Mouse (Mus musculus) regulatory T cell (primary cell): ENCODE results near the gene Sass6.
"Not testable (repeated sequence)": the region's sequence is repeated elsewhere in the genome, so short reads cannot be mapped to it uniquely, and the experiment has no call there.

Experiments used
- in situ Hi-C: fragments of 300-600 bp; cut with MboI, MseI; formaldehyde crosslinking; loops from one replicate; pipeline ENCODE4 v1.15.1; 2025; ENCODE audit warnings: high pct_unique_total_duplicates

Gene Sass6

DNA sequence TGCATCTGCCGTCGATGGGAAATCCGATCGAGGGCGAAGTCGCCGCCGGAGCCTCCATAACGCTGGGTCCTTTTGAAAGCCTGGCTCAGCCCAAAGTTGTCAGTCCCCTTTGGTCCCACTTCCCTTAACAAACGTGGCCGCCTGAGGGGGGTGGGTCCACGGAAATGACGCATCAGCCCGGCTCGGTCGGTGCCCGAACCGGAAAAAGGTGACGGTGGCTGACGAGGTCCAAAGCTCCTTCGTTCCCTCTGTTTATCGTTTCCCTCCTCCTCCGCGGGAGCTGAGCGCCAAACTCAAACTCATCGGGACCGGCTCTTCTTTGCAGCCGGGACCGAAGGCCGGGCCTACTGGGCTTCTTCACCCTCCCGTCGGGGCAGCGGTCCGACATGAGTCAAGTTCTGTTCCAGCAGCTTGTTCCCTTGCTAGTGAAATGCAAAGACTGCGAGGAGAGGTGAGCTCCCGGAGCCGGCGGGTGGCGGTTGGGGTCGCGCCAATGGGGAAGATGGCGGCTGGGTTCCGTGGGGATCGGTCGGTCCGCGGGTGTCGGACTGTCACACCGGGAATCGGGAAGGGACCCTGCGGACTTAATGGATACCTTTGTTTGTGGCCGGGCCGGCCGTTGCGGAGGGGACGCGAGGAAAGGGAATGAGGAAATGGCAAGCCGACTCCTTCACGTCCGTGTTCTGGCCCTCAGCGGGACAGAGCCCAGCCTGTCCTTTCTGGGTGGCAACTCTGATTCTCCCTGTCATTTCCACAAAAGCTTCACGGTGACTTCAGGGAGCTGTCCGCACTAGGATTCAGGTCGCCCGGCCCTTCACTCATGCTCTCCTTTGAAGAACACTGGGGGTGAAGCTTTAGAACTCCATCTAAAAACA is at the start of gene Sass6:
Gene Sass6, plus strand, starts transcription at position 255 of the 875 bp plus-strand sequence.
- in situ Hi-C loops, result no loop called here

DNA sequence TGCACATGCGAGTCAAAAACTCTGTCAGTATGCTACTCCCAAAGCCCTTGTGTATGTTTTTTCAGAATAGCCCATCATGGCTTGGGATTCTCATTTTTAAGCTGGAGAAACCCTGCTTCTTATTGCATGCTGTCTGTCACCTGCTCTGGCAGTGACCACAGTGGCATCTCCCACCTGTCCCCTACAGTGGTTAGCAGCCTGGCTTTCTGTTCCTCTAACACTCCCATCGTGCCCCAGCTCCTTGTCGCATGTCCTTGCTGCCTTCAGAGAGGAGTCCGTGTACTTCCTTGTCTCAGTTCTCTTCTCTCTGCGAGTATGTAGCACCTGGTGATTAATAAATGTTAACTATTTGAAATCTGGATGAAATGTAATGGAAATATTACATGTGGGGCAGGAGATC is 47.4 kb upstream of the Sass6 start:
- in situ Hi-C loops, result no loop called here

GRCm38 (mm10) chr3:116551362-116551761 is 43.4 kb upstream of the Sass6 start:
- in situ Hi-C loops, result no loop called here

DNA sequence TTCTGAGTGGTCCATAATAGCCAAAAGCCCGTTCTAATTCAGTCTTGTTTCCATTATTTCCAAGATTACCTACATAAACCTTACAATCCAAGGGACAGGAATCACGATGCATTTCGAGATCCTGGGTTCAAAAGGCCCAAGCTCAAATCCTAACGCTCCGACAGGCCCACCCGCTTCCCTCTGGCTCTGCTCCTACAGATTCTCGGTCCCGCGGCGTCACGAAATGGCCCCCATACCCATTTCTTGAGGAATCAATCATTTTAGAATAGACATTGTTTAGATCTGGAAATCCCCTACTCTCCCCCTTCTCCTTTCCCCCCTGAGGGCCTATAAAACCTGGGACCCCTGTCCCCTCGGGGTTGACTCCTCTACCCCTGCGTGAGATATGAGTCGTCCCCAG is 33.5 kb upstream of the Sass6 start:
- in situ Hi-C loops, result not testable (repeated sequence)

- in situ Hi-C loops, result no loop called here
Observed at GRCm38 (mm10) chr3:116562408-116563094, 32.2 kb upstream of the Sass6 start, which contains the start of gene Lrrc39. Gene Lrrc39 (plus strand): TSS chr3:116562973.

DNA sequence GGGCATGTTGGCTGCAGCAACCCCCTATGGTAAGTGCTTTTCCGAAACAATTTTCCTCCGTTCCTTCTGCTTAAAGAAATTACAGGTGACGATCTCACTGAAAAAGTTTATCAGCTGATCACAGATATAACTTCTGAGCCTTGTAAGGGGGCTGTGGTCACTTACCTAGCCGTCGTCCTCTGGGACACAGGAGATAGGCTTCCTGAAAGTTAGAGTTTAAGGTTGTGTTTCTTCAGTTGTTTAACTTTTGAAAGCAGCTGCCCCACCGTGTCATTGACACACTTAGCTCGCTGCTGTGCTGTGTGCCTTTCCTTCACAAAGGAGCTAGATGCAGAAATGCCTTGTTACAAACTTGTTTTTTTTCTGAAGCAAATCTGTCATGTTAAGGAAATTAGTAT is 31.7 kb upstream of the Sass6 start:
- in situ Hi-C loops, result no loop called here

GRCm38 (mm10) chr3:116570628-116571027 is 24.2 kb upstream of the Sass6 start:
- in situ Hi-C loops, result loop anchor here (5.0 kb wide), 1 partner anchor 33 kb away; no protein-coding TSS in a partner anchor

DNA sequence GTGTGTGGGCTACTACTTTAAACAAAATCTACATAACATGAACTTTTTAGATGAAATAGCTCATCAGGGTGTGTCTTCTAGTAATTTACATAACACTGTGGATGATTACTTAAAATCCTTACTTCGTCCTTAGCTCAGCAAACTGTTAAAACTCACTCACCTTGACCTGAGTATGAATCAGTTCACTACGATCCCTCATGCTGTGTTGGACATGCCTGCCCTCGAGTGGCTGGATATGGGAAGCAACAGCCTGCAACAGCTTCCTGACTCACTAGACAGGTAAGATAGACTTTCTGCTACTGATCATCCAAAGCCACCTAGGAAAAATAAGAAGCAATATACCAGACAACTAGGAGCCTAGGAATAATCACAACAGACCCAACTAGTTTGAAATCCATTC is 17.5 kb upstream of the Sass6 start:
- in situ Hi-C loops, result no loop called here

DNA sequence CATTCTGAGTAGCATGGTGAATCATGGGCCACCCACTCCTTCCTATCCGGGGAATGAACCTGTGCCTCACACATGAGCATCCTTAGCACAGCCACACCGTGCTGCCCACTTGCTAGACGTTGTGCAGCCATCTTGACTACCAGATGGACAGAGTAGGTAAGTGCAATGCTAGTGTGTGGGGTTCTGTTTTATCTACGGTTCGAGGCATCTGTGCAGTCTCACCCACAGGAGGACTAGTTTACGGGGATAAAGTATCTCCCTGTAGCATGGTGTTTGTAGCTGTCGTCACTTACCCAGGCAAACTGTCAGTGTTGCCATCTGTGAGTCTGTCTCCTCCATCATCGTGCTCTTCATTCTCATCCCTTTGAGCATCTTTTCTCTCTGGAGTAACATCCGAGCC is 12.6 kb upstream of the Sass6 start:
- in situ Hi-C loops, result loop anchor here (5.0 kb wide), 1 partner anchor 255 kb away; no protein-coding TSS in a partner anchor

DNA sequence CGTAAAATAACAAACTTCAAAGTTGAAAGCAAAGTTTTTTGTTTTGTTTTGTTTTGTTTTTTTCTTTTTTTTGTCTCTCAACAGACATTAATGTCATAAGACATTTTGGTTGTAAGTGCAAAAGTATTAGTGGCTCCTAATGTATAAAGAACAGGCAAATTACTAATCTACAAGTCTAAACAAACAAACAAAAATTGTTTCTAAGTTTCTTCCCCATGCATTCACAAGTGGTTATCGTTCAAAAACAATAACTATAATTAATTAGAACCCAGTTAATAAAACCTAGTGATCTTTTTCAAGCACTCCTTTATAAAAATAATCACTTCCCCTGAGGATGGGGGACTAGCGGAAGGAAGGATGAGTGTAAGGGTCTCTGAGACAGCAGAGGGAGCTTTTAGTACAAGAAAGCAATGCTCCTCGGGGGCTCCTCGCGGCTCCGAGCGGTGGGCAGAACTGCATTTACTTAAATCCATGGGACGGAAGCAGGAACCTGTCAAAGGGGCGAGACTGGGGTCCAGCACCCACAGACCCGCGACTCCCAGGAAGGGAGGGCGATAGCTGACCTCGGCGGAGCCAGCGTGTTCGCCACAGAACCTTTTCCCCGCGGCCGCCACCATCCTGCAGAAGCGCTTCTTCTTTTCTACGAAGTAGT is 580 bp upstream of the Sass6 start:
- in situ Hi-C loops, result no loop called here

DNA sequence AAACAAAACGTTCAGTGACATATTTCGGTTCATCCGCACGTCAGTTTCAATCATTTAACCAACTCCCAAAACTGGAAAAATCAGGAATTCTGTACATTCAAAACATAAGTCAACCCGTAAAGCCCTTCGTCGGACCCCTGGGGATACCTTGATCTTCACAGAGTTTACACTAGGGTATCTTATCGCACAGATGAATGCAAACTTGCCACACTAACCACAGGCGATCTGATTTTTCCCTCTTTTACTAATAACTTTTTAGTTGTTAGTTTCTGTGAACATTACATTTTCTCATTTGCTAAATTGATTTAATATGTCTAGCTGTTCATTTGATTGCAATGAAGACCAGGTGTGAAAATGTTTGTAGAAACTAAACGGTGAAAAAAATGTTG is 815 bp downstream of the Sass6 start:
- in situ Hi-C loops, result no loop called here

DNA sequence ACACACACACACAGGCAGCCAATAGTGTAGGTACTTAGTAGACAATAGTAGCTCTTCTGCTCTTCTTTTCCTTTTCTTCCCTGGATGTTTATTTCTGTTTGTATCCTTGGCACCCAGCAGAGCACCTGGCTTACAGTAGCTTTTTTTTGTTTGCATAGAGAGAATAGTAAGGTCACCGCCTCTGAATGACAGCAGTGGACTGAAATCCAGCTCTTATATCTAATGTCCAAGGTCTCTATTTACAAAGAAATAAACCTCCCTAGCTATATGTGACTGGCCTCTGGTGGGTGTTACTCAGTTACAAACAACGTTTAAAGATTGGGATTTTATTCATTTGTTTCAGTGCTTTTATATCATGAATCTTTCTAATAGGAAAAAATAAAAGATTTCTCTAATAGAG is 4.9 kb downstream of the Sass6 start:
- in situ Hi-C loops, result no loop called here

- in situ Hi-C loops, result no loop called here
Observed at GRCm38 (mm10) chr3:116601005-116601404, 6.2 kb downstream of the Sass6 start.

DNA sequence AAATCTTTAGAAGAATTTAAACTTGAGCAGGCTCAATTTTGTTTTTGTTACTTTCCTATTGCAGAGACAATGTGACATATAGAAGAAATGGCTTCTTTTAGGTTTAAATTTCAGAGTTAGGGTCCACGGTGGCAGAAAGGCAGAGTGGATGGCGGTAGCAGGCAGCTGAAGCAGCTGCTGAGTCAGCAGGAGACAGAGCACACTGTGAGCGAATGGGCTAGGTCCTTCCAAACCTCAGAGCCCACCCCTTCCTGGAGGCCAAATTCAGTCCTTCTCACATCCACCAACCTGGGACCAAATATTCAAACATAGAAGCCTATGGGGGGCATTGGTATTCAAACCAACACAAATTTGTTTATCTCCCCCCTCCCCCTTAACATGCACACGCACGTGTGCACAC is 7.0 kb downstream of the Sass6 start:
- in situ Hi-C loops, result no loop called here

GRCm38 (mm10) chr3:116604570-116604969 is 9.8 kb downstream of the Sass6 start:
- in situ Hi-C loops, result no loop called here

- in situ Hi-C loops, result no loop called here
Observed at GRCm38 (mm10) chr3:116614295-116614892, 19.6 kb downstream of the Sass6 start, which contains the start of gene Trmt13. Gene Trmt13 (minus strand): TSS chr3:116614587.

DNA sequence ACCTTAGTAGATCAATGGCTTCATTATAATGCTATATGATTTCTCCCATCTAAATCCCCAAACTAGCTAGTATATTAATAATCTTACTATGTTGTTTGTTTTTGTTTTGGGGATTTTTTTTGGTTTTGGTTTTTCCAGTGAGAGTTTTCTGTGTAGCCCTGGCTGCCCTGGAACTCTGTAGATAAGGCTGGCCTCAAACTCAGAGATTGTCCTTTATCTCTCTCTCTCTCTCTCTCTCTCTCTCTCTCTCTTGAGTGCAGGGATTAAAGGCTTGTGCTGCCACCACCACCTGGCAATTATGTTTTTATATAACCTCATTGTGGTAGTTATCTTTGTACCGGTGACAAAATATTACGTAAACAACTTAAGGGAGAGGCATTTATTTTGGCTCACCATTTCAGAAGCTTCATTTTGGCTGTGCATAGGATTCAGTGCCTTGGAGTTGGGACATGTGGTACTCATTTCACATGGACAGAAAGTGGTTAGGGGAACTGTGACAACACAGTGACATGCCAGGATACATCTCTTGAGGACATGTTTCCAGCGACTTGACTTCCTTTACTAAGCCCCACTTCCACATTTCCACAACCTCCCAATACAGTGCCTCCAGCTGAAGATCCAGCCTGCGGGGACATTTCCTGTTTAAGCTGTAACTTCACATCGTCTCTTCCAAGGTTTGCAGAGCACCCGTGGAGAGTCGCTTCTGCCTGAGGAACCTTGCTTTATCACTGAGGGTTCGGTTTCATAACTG is 20.7 kb downstream of the Sass6 start:
- in situ Hi-C loops, result no loop called here

DNA sequence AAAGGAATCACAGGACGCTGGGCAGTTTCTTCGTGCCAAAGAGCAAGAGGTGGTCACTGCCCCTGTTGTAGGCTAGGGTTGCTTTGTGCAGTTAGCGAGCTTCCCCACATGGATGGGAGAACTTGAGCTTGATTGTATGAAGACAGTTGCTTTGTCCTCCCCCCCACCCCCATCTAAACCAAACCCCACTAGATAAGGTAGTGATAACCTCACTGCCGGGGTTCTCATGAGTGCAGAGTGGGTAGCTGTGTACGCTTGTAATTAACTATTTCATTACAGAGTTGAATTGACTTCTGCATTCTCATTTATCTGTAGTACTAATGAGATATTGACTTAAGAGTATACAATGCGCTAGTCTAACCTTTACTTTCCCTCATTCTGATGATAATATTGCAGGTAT is 24.1 kb downstream of the Sass6 start:
- in situ Hi-C loops, result no loop called here

GRCm38 (mm10) chr3:116620636-116621370 is 26.0 kb downstream of the Sass6 start:
- in situ Hi-C loops, result no loop called here

GRCm38 (mm10) chr3:116622641-116623040 is 27.9 kb downstream of the Sass6 start:
- in situ Hi-C loops, result no loop called here
